Mouse (Mus musculus) thymus, postnatal 14 days (tissue): ENCODE data around the gene 4930523C07Rik.

Source experiments
- DNase-seq: peaks from one replicate; pipeline ENCODE4 v3.0.0; 2021

The 4930523C07Rik gene

GRCm38 (mm10) chr1:160105426-160105825, 61.2 kb downstream of the 4930523C07Rik start:
- DNase-seq: no peak

GRCm38 (mm10) chr1:160108604-160109003, 64.4 kb downstream of the 4930523C07Rik start:
- DNase-seq: no peak

- no peak for DNase-seq
These were observed 79.8 kb downstream of the 4930523C07Rik start for GRCm38 (mm10) chr1:160123957-160124356.
